Comparison of ENCODE assay signal across 1 mouse cellular context in genomic region chr17:56304718-56305117, GRCm38 (mm10).
TF ChIP-seq lines count a peak whose summit lies in the region.

No protein-coding gene starts in this region.

TF ChIP-seq in MEL, 35 proteins besides CTCF, POLR2A, EP300 and RAD21:
- TF ChIP-seq ETS1 (IDR thresholded peaks at IDR 0.05; ENCODE audit: low read depth, low read length) (no peak), NELFE (IDR thresholded peaks at IDR 0.05; ENCODE audit: low read depth, low read length) (no peak), ZNF384 (IDR thresholded peaks at IDR 0.05; ENCODE audit: low read depth, low read length) (no peak), CHD2 (IDR thresholded peaks at IDR 0.05; ENCODE audit: low read length) (no peak), TCF12 (IDR thresholded peaks at IDR 0.05; ENCODE audit: low read depth, low read length) (no peak), POLR2AphosphoS5 (IDR thresholded peaks at IDR 0.05; ENCODE audit: borderline replicate concordance, low read depth, low read length) (no peak), MAFK (IDR thresholded peaks at IDR 0.05; ENCODE audit: borderline replicate concordance, low read depth, low read length) (no peak), E2F4 (IDR thresholded peaks at IDR 0.05; ENCODE audit: borderline replicate concordance, low read depth, low read length) (no peak), NRF1 (IDR thresholded peaks at IDR 0.05; ENCODE audit: insufficient read depth, low read depth, low read length, poor library complexity, severe bottlenecking) (no peak)
TF ChIP-seq in MEL: peak in this region for 0.
